Mouse (Mus musculus): ENCODE measurements around the gene Pemt. TPM values are rescaled to one million over a fixed set of nuclear protein-coding genes. Genes with fewer than 3 reads are reported as not detected.

Pemt gene
- polyA plus RNA-seq, 1 experiment = 15.8 TPM

DNA sequence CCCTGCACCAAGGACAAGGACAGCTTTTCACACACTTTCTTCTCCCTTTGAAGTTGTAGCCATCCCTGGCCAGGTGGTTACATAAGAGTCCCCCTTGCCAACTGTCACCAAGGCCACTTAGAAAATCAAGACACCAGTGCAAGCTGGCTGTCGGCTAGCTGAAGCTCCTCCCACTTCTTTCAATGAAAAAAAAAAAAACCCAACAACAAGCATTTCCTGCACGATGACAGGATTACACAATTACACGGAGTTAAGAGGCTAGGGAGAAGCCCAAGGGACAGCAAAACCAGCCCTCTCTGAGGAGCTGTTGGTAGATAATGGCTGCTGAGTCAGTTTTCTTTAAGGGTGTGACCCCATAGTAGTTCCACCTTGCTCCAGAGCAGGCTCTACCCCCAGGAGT, 104.9 kb downstream of the Pemt start:
- no peak overlapping the region for H3K4me3 ChIP-seq
- peaks cover 22% of the 10 kb centered on the region for H3K27me3 ChIP-seq (ENCODE audit: control insufficient read depth, insufficient read depth, insufficient read length)
- H3K36me3 ChIP-seq (ENCODE audit: control insufficient read depth, insufficient read depth) = no peaks in the 10 kb centered on the region
- H3ac ChIP-seq (ENCODE audit: control insufficient read depth, insufficient read length) = no peak overlapping the region
- H3K4me2 ChIP-seq (ENCODE audit: low read depth) = no peak overlapping the region
- H3K79me2 ChIP-seq (ENCODE audit: control insufficient read depth, insufficient read depth) = no peaks in the 10 kb centered on the region
- no peak for TF ChIP-seq MYOG (IDR thresholded peaks at IDR 0.05; ENCODE audit: control insufficient read depth in 1 of 3, insufficient read depth in 1 of 3, insufficient read length in 2 of 3, low read depth in 2 of 3)
- TF ChIP-seq SRF (IDR thresholded peaks at IDR 0.05; ENCODE audit: control insufficient read depth, insufficient read length, low read depth) = no peak
- TF ChIP-seq REST (IDR thresholded peaks at IDR 0.05; ENCODE audit: insufficient read depth, insufficient read length) = no peak
- TF ChIP-seq POLR2AphosphoS2 (IDR thresholded peaks at IDR 0.05; ENCODE audit: insufficient read length, low read depth) = no peak
- TF ChIP-seq POLR2A (IDR thresholded peaks at IDR 0.05; ENCODE audit: insufficient read length, low read depth) = no peak
- no peak for TF ChIP-seq MYOD1 (IDR thresholded peaks at IDR 0.05; ENCODE audit: control insufficient read depth in 1 of 3, insufficient read length in 2 of 3, low read depth in 2 of 3)
- TF ChIP-seq USF1 (IDR thresholded peaks at IDR 0.05; ENCODE audit: low read depth) = no peak
- no peak for TF ChIP-seq MAX (IDR thresholded peaks at IDR 0.05; ENCODE audit: low read depth)
- TF ChIP-seq TCF12 (IDR thresholded peaks at IDR 0.05; ENCODE audit: insufficient read depth, poor library complexity, severe bottlenecking) = no peak
- TF ChIP-seq E2F4 (IDR thresholded peaks at IDR 0.05; ENCODE audit: insufficient read depth) = no peak
- no peak for TF ChIP-seq TCF3 (IDR thresholded peaks at IDR 0.05; ENCODE audit: insufficient read length, low read depth)
- no peak for TF ChIP-seq CEBPB (IDR thresholded peaks at IDR 0.05; ENCODE audit: insufficient read depth, poor library complexity, severe bottlenecking)

DNA sequence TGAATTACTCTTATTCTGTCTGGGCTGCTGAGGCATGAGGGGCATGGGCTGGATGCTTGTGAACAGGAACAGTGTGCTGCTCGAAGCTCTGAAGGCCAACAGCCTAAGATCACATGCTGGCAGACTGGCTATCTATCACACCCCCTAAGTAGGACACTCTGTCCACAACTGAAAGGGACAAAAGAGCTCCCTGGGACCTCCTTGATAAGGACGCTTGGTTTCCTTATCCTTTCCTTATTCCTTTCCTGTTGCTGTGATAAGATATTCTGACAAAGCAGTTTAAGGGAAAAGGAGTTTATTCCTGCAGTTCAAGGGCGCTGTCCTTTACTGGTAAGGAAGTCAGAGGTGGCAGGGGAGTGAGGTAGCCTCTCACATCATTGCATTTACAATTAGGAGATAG, 105.6 kb downstream of the Pemt start:
- TF ChIP-seq POLR2AphosphoS2 (IDR thresholded peaks at IDR 0.05; ENCODE audit: insufficient read length, low read depth) (no peak), POLR2A (IDR thresholded peaks at IDR 0.05; ENCODE audit: insufficient read length, low read depth) (no peak), E2F4 (IDR thresholded peaks at IDR 0.05; ENCODE audit: insufficient read depth) (no peak), USF1 (IDR thresholded peaks at IDR 0.05; ENCODE audit: low read depth) (no peak), MAX (IDR thresholded peaks at IDR 0.05; ENCODE audit: low read depth) (no peak), SRF (IDR thresholded peaks at IDR 0.05; ENCODE audit: control insufficient read depth, insufficient read length, low read depth) (no peak), TCF3 (IDR thresholded peaks at IDR 0.05; ENCODE audit: insufficient read length, low read depth) (no peak)

DNA sequence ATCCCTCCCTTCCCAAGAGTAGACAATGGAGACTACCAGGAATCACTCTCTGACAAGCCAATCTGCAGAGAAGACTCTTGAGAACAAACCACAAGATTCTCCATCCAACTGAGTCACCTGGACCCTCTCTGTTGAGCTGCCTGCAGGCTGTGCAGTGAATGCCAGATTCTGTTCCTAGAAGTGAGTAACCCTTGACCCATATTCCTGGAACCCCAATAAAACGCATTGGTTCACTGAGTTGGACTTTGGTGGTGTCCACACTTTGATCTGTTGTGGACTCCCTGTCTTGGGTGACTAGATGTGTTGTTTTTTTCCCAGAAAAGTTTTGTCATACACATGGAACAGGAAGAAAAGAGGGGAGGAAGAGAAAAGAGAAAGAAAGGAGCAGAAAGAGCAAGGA, 106.5 kb downstream of the Pemt start:
- no peak overlapping the region for H3K4me2 ChIP-seq (ENCODE audit: low read depth)
- no peak for TF ChIP-seq MAX (IDR thresholded peaks at IDR 0.05; ENCODE audit: low read depth)

More for the DNA sequence above, 105.6 kb downstream of the Pemt start:
- no peaks in the 10 kb centered on the region for H3K36me3 ChIP-seq (ENCODE audit: control insufficient read depth, insufficient read depth)
- H3K27me3 ChIP-seq (ENCODE audit: control insufficient read depth, insufficient read depth, insufficient read length) = peaks cover 23% of the 10 kb centered on the region
- no peak overlapping the region for H3K4me3 ChIP-seq
- H3K79me2 ChIP-seq (ENCODE audit: control insufficient read depth, insufficient read depth) = no peaks in the 10 kb centered on the region
- no peak overlapping the region for H3K4me2 ChIP-seq (ENCODE audit: low read depth)
- no peak overlapping the region for H3ac ChIP-seq (ENCODE audit: control insufficient read depth, insufficient read length)

DNA sequence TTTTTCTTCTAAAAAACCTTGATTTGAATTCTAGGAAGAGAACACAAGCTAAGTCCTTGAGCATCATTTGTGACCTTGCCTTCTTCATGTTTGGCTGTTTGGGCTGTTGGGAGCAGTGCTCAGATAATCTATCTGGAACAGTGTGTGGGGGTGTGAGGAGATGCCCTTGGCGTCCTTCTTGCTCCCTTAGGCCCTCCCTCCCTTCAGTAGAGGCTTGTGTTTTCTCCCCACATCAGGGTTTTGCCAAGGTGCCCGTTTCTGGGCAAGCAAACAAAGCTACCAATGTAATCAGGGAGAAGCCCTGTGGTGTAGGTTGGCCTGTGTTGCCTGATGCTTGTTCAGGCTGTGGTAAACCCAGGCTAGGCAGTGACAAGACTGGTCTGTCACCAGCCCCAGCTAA, 108.7 kb downstream of the Pemt start:
- Histone ChIP-seq H3K4me3 (no peak overlapping the region), H3K27me3 (ENCODE audit: control insufficient read depth, insufficient read depth, insufficient read length) (peaks cover 37% of the 10 kb centered on the region), H3ac (ENCODE audit: control insufficient read depth, insufficient read length) (no peak overlapping the region), H3K36me3 (ENCODE audit: control insufficient read depth, insufficient read depth) (no peaks in the 10 kb centered on the region), H3K4me2 (ENCODE audit: low read depth) (no peak overlapping the region), H3K79me2 (ENCODE audit: control insufficient read depth, insufficient read depth) (no peaks in the 10 kb centered on the region)
- no peak for TF ChIP-seq REST (IDR thresholded peaks at IDR 0.05; ENCODE audit: insufficient read depth, insufficient read length)
- TF ChIP-seq CEBPB (IDR thresholded peaks at IDR 0.05; ENCODE audit: insufficient read depth, poor library complexity, severe bottlenecking) = no peak

More for the DNA sequence above, 106.5 kb downstream of the Pemt start:
- Histone ChIP-seq H3ac (ENCODE audit: control insufficient read depth, insufficient read length) (no peak overlapping the region), H3K4me3 (no peak overlapping the region), H3K79me2 (ENCODE audit: control insufficient read depth, insufficient read depth) (no peaks in the 10 kb centered on the region), H3K36me3 (ENCODE audit: control insufficient read depth, insufficient read depth) (no peaks in the 10 kb centered on the region), H3K27me3 (ENCODE audit: control insufficient read depth, insufficient read depth, insufficient read length) (peaks cover 31% of the 10 kb centered on the region)

DNA sequence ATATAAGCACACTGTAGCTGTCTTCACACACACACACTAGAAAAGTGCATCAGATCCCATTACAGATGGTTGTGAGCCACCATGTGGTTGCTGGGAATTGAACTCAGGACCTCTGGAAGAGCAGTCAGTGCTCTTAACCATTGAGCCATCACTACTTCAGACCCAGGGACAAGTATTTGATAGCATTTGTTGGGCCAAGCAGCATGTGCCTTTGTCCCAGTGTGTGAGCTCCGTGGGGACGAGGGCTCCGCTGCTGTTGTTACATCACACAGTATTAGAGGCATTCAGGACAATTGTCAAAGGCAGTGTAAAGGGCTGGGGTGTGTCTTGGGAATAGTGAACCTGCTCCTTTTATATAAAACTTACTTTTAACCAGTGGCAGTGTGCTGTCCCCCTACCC, 109.3 kb downstream of the Pemt start:
- no peaks in the 10 kb centered on the region for H3K79me2 ChIP-seq (ENCODE audit: control insufficient read depth, insufficient read depth)
- H3ac ChIP-seq (ENCODE audit: control insufficient read depth, insufficient read length) = no peak overlapping the region
- TF ChIP-seq CEBPB (IDR thresholded peaks at IDR 0.05; ENCODE audit: insufficient read depth, poor library complexity, severe bottlenecking) = no peak
- no peak for TF ChIP-seq MYOG (IDR thresholded peaks at IDR 0.05; ENCODE audit: control insufficient read depth in 1 of 3, insufficient read depth in 1 of 3, insufficient read length in 2 of 3, low read depth in 2 of 3)
- TF ChIP-seq USF1 (IDR thresholded peaks at IDR 0.05; ENCODE audit: low read depth) = no peak
- no peak for TF ChIP-seq MYOD1 (IDR thresholded peaks at IDR 0.05; ENCODE audit: control insufficient read depth in 1 of 3, insufficient read length in 2 of 3, low read depth in 2 of 3)
- TF ChIP-seq REST (IDR thresholded peaks at IDR 0.05; ENCODE audit: insufficient read depth, insufficient read length) = no peak
- TF ChIP-seq TCF3 (IDR thresholded peaks at IDR 0.05; ENCODE audit: insufficient read length, low read depth) = no peak
- TF ChIP-seq SRF (IDR thresholded peaks at IDR 0.05; ENCODE audit: control insufficient read depth, insufficient read length, low read depth) = no peak
- TF ChIP-seq TCF12 (IDR thresholded peaks at IDR 0.05; ENCODE audit: insufficient read depth, poor library complexity, severe bottlenecking) = no peak
- peaks cover 41% of the 10 kb centered on the region for H3K27me3 ChIP-seq (ENCODE audit: control insufficient read depth, insufficient read depth, insufficient read length)
- no peak overlapping the region for H3K4me3 ChIP-seq
- no peak overlapping the region for H3K4me2 ChIP-seq (ENCODE audit: low read depth)
- no peaks in the 10 kb centered on the region for H3K36me3 ChIP-seq (ENCODE audit: control insufficient read depth, insufficient read depth)

GRCm38 (mm10) chr11:59933943-59934342, 112.3 kb downstream of the Pemt start:
- Histone ChIP-seq H3K4me2 (ENCODE audit: low read depth) (no peak overlapping the region), H3K36me3 (ENCODE audit: control insufficient read depth, insufficient read depth) (no peaks in the 10 kb centered on the region), H3ac (ENCODE audit: control insufficient read depth, insufficient read length) (no peak overlapping the region), H3K4me3 (no peak overlapping the region), H3K79me2 (ENCODE audit: control insufficient read depth, insufficient read depth) (no peaks in the 10 kb centered on the region), H3K27me3 (ENCODE audit: control insufficient read depth, insufficient read depth, insufficient read length) (peaks cover 53% of the 10 kb centered on the region)
- no peak for TF ChIP-seq POLR2A (IDR thresholded peaks at IDR 0.05; ENCODE audit: insufficient read length, low read depth)
- TF ChIP-seq MYOD1 (IDR thresholded peaks at IDR 0.05; ENCODE audit: control insufficient read depth in 1 of 3, insufficient read length in 2 of 3, low read depth in 2 of 3) = no peak
- no peak for TF ChIP-seq MAX (IDR thresholded peaks at IDR 0.05; ENCODE audit: low read depth)
